Mouse (Mus musculus) c-Kit-negative CD71-positive TER-119-positive erythroid progenitor cells, embryonic 14.5 days (primary cell): ENCODE measurements around the gene Dclk1.

Experiments
- DNase-seq: peaks from one replicate; pipeline ENCODE4 v3.0.0-alpha.2; 2013; ENCODE audit warnings: low read depth, low spot score

The Dclk1 gene

DNA sequence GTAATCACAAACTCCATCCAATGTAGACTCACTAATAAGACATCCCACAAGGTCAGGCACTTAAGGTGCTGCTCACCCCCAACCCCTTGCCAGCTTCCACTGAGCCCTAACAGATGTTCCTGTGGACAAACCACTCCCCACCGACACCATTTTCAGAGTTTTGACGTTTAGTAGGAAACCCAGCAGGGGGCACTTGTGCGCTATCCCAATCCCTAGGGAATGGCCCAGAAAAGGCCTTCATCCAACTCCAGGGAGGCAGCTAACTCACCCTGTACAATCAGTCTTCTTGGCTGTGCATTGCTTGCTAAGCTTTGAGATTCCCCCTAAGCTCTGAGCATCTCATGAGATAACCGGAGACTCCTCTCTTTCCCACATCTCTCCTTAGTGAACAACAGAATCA is 331.8 kb downstream of the Dclk1 start:
- DNase-seq: no peak

DNA sequence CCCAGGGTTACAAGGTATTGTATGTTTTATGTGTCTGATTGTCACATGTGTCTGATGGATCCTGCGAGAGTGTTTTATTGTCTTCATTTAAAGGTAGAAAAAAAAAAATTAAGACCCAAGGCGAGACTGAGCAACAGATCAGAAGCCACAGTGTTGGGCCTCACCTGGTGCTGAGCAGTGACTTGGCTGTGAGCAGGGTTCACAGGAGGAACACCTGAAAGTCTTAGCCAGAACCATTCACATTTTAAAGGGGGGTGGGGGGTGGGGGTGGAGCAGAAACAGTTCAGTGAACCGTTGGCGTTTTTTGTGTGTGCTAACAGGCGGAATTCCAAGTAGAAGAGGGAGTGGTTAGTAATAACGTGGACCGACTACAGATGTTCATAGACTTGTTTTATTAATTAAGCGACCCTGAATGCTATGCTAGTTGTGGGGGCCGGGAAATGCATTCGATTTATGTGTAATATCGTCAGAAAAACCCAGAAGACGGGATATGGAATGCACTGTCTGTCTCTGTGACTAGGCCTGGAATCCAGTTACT is 345.3 kb downstream of the Dclk1 start:
- no peak for DNase-seq

DNA sequence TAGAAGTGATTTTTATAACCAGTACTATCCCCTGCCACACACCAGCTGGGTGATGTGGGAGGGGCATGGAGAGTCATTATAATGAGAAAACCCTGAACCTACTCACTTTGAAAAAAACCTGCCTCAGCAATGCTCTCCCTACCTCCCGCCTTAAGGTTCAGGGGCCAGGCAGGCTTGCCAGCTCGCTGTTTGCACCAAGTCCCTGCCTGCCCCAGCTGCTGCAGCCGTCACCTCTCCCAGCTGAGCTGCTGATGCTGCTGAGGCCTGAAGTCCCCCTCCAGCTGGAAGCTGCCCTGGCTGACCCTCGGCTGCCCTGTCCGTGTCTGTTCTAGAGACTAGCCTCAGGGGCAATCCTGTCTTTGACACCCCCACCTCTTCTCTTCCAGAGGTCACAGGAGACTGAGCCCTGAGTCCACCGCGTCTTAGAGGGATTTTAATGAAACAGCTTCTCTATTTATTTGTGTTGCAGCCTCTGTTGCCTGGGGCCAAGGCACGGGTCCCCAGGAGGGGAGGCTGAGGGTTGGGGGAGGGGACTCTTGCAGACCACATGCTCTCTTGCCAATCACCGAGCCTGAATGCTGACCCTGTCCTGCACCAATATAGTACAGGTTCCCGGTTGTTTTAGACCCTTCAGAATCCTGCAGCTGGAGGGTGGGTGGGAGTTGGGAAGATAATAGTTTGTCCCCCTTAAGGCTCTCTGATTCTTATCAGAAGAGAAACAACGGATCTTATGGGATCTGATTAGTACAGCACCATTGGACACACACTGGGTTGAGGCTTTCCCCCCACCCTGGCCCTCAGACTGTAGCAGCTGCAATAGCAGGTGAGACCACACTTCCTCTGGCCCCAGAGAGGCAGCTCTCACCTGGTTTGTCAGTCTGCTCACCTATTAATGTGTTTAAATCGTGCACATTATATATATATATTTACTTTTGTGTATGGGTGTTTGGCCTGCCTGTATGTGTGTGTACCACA is 346.1 kb downstream of the Dclk1 start:
- DNase-seq: no peak
